Mouse (Mus musculus): ENCODE data around the gene Fibcd1. TPM values are rescaled to one million over a fixed set of nuclear protein-coding genes. Genes with fewer than 3 reads are reported as not detected.

Gene Fibcd1
- polyA plus RNA-seq, 1 experiment from 2014 or later = 0.06 TPM

- Histone ChIP-seq H3K9ac (ENCODE audit: low read length) (no peak overlapping the region), H3K27me3 (ENCODE audit: control insufficient read depth, insufficient read depth, low read depth, low read length) (no peaks in the 10 kb centered on the region), H3K36me3 (ENCODE audit: control insufficient read depth, insufficient read depth, low read length) (peaks cover 49% of the 10 kb centered on the region), H3K4me1 (replicated peaks; ENCODE audit: control insufficient read depth, insufficient read depth, low read length) (no peaks in the 10 kb centered on the region), H3K27ac (ENCODE audit: low read length) (no peak overlapping the region), H3K9me3 (ENCODE audit: control insufficient read depth, low read length) (no peaks in the 10 kb centered on the region), H3K4me2 (ENCODE audit: low read depth, low read length) (no peak overlapping the region), H3K4me3 (ENCODE audit: low read length) (no peak overlapping the region)
- ATAC-seq (ENCODE audit: low read depth) = no peak
- WGBS = 92% methylated on average over 2 of the region's 2 CpGs
Observed at GRCm38 (mm10) chr2:31789215-31789614, 56.6 kb downstream of the Fibcd1 start.

- Histone ChIP-seq H3K36me3 (ENCODE audit: control insufficient read depth, insufficient read depth, low read length) (peaks cover 49% of the 10 kb centered on the region), H3K27ac (ENCODE audit: low read length) (no peak overlapping the region), H3K9ac (ENCODE audit: low read length) (no peak overlapping the region), H3K4me2 (ENCODE audit: low read depth, low read length) (no peak overlapping the region), H3K4me3 (ENCODE audit: low read length) (no peak overlapping the region), H3K4me1 (replicated peaks; ENCODE audit: control insufficient read depth, insufficient read depth, low read length) (no peaks in the 10 kb centered on the region), H3K9me3 (ENCODE audit: control insufficient read depth, low read length) (no peaks in the 10 kb centered on the region), H3K27me3 (ENCODE audit: control insufficient read depth, insufficient read depth, low read depth, low read length) (no peaks in the 10 kb centered on the region)
- no peak for ATAC-seq (ENCODE audit: low read depth)
- 69% methylated on average over 3 of the region's 3 CpGs for WGBS
Observed at GRCm38 (mm10) chr2:31788227-31788626, 57.6 kb downstream of the Fibcd1 start.

GRCm38 (mm10) chr2:31787029-31787428, 58.8 kb downstream of the Fibcd1 start:
- no peak overlapping the region for H3K4me2 ChIP-seq (ENCODE audit: low read depth, low read length)
- no peak overlapping the region for H3K27ac ChIP-seq (ENCODE audit: low read length)
- no peak for ATAC-seq (ENCODE audit: low read depth)
- H3K4me3 ChIP-seq (ENCODE audit: low read length) = no peak overlapping the region
- H3K36me3 ChIP-seq (ENCODE audit: control insufficient read depth, insufficient read depth, low read length) = peaks cover 45% of the 10 kb centered on the region
- H3K27me3 ChIP-seq (ENCODE audit: control insufficient read depth, insufficient read depth, low read depth, low read length) = no peaks in the 10 kb centered on the region
- WGBS = 16% methylated on average over 7 of the region's 7 CpGs
- no peak overlapping the region for H3K9ac ChIP-seq (ENCODE audit: low read length)
- no peaks in the 10 kb centered on the region for H3K4me1 ChIP-seq (replicated peaks; ENCODE audit: control insufficient read depth, insufficient read depth, low read length)
- no peaks in the 10 kb centered on the region for H3K9me3 ChIP-seq (ENCODE audit: control insufficient read depth, low read length)

- no peak overlapping the region for H3K27ac ChIP-seq (ENCODE audit: low read length)
- no peak overlapping the region for H3K4me2 ChIP-seq (ENCODE audit: low read depth, low read length)
- H3K4me1 ChIP-seq (replicated peaks; ENCODE audit: control insufficient read depth, insufficient read depth, low read length) = no peaks in the 10 kb centered on the region
- H3K36me3 ChIP-seq (ENCODE audit: control insufficient read depth, insufficient read depth, low read length) = peaks cover 46% of the 10 kb centered on the region
- H3K9ac ChIP-seq (ENCODE audit: low read length) = no peak overlapping the region
- peak; percentile 69 for ATAC-seq (ENCODE audit: low read depth)
- no peak overlapping the region for H3K4me3 ChIP-seq (ENCODE audit: low read length)
- 23% methylated on average over 9 of the region's 9 CpGs for WGBS
- H3K9me3 ChIP-seq (ENCODE audit: control insufficient read depth, low read length) = no peaks in the 10 kb centered on the region
- H3K27me3 ChIP-seq (ENCODE audit: control insufficient read depth, insufficient read depth, low read depth, low read length) = no peaks in the 10 kb centered on the region
Observed at GRCm38 (mm10) chr2:31785074-31785473, 60.7 kb downstream of the Fibcd1 start.

GRCm38 (mm10) chr2:31782958-31783602, 62.7 kb downstream of the Fibcd1 start:
- peaks cover 49% of the 10 kb centered on the region for H3K36me3 ChIP-seq (ENCODE audit: control insufficient read depth, insufficient read depth, low read length)
- ATAC-seq (ENCODE audit: low read depth) = no peak
- no peak overlapping the region for H3K4me2 ChIP-seq (ENCODE audit: low read depth, low read length)
- H3K9me3 ChIP-seq (ENCODE audit: control insufficient read depth, low read length) = no peaks in the 10 kb centered on the region
- no peaks in the 10 kb centered on the region for H3K4me1 ChIP-seq (replicated peaks; ENCODE audit: control insufficient read depth, insufficient read depth, low read length)
- no peak overlapping the region for H3K4me3 ChIP-seq (ENCODE audit: low read length)
- no peak overlapping the region for H3K27ac ChIP-seq (ENCODE audit: low read length)
- H3K9ac ChIP-seq (ENCODE audit: low read length) = no peak overlapping the region
- WGBS = 75% methylated on average over 8 of the region's 8 CpGs
- no peaks in the 10 kb centered on the region for H3K27me3 ChIP-seq (ENCODE audit: control insufficient read depth, insufficient read depth, low read depth, low read length)

GRCm38 (mm10) chr2:31779258-31779657, 66.5 kb downstream of the Fibcd1 start:
- 83% methylated on average over 2 of the region's 2 CpGs for WGBS
- Histone ChIP-seq H3K4me1 (replicated peaks; ENCODE audit: control insufficient read depth, insufficient read depth, low read length) (no peaks in the 10 kb centered on the region), H3K4me3 (ENCODE audit: low read length) (no peak overlapping the region), H3K27ac (ENCODE audit: low read length) (no peak overlapping the region), H3K9me3 (ENCODE audit: control insufficient read depth, low read length) (no peaks in the 10 kb centered on the region), H3K9ac (ENCODE audit: low read length) (no peak overlapping the region), H3K36me3 (ENCODE audit: control insufficient read depth, insufficient read depth, low read length) (peaks cover 35% of the 10 kb centered on the region), H3K4me2 (ENCODE audit: low read depth, low read length) (no peak overlapping the region), H3K27me3 (ENCODE audit: control insufficient read depth, insufficient read depth, low read depth, low read length) (no peaks in the 10 kb centered on the region)
- no peak for ATAC-seq (ENCODE audit: low read depth)

GRCm38 (mm10) chr2:31776479-31776878, 69.3 kb downstream of the Fibcd1 start:
- H3K27ac ChIP-seq (ENCODE audit: low read length) = no peak overlapping the region
- no peaks in the 10 kb centered on the region for H3K9me3 ChIP-seq (ENCODE audit: control insufficient read depth, low read length)
- ATAC-seq (ENCODE audit: low read depth) = no peak
- H3K4me2 ChIP-seq (ENCODE audit: low read depth, low read length) = no peak overlapping the region
- no peak overlapping the region for H3K4me3 ChIP-seq (ENCODE audit: low read length)
- H3K9ac ChIP-seq (ENCODE audit: low read length) = no peak overlapping the region
- peaks cover 10% of the 10 kb centered on the region for H3K4me1 ChIP-seq (replicated peaks; ENCODE audit: control insufficient read depth, insufficient read depth, low read length)
- peaks cover 31% of the 10 kb centered on the region for H3K36me3 ChIP-seq (ENCODE audit: control insufficient read depth, insufficient read depth, low read length)
- WGBS = 95% methylated on average over 3 of the region's 3 CpGs
- no peaks in the 10 kb centered on the region for H3K27me3 ChIP-seq (ENCODE audit: control insufficient read depth, insufficient read depth, low read depth, low read length)

- H3K4me2 ChIP-seq (ENCODE audit: low read depth, low read length) = peak overlapping the region; percentile 37
- H3K9me3 ChIP-seq (ENCODE audit: control insufficient read depth, low read length) = no peaks in the 10 kb centered on the region
- no peak overlapping the region; the same call in 1 of the 2 replicates for H3K4me3 ChIP-seq (ENCODE audit: low read length)
- WGBS = 4% methylated on average over 7 of the region's 7 CpGs
- H3K27ac ChIP-seq (ENCODE audit: low read length) = peak overlapping the region; percentile 85
- H3K27me3 ChIP-seq (ENCODE audit: control insufficient read depth, insufficient read depth, low read depth, low read length) = no peaks in the 10 kb centered on the region
- peaks cover 62% of the 10 kb centered on the region for H3K4me1 ChIP-seq (replicated peaks; ENCODE audit: control insufficient read depth, insufficient read depth, low read length)
- ATAC-seq (ENCODE audit: low read depth) = peak; percentile 90
- no peaks in the 10 kb centered on the region; the same call in 1 of the 2 replicates for H3K36me3 ChIP-seq (ENCODE audit: control insufficient read depth, insufficient read depth, low read length)
- no peak overlapping the region; the same call in 1 of the 2 replicates for H3K9ac ChIP-seq (ENCODE audit: low read length)
Observed at GRCm38 (mm10) chr2:31770781-31771441, 74.9 kb downstream of the Fibcd1 start.

- H3K27ac ChIP-seq (ENCODE audit: low read length) = peak overlapping the region; percentile 85
- no peaks in the 10 kb centered on the region for H3K27me3 ChIP-seq (ENCODE audit: control insufficient read depth, insufficient read depth, low read depth, low read length)
- H3K9ac ChIP-seq (ENCODE audit: low read length) = peak overlapping the region; percentile 54
- H3K4me2 ChIP-seq (ENCODE audit: low read depth, low read length) = peak overlapping the region; percentile 48
- no peaks in the 10 kb centered on the region for H3K36me3 ChIP-seq (ENCODE audit: control insufficient read depth, insufficient read depth, low read length)
- H3K4me1 ChIP-seq (replicated peaks; ENCODE audit: control insufficient read depth, insufficient read depth, low read length) = peaks cover 73% of the 10 kb centered on the region
- WGBS = 5% methylated on average over 6 of the region's 6 CpGs
- no peaks in the 10 kb centered on the region for H3K9me3 ChIP-seq (ENCODE audit: control insufficient read depth, low read length)
- ATAC-seq (ENCODE audit: low read depth) = peak; percentile 42
- H3K4me3 ChIP-seq (ENCODE audit: low read length) = peak overlapping the region; percentile 18
Observed at GRCm38 (mm10) chr2:31769631-31770111, 76.1 kb downstream of the Fibcd1 start.

Measured in lung, embryonic 16.5 days (tissue).